Mouse (Mus musculus) neural tube, embryonic 12.5 days (tissue): ENCODE results near the gene Trex1. TPM values are rescaled to one million over a fixed set of nuclear protein-coding genes. Genes with fewer than 3 reads are reported as not detected.
A peak's percentile ranks its signal among the peaks of the same experiment; 100 is the strongest.

Source experiments
- ATAC-seq: fragments of 200-750 bp; cut with Nextera tagmentation; 2 replicates; pipeline ENCODE4 v1.8.0; 2017; ENCODE audit warnings: low read depth, mild to moderate bottlenecking, moderate TSS enrichment, moderate library complexity; ENCODE audit not compliant: low FRiP score
- H3K27ac ChIP-seq: fragments of 300-500 bp; sonication (generic); 2 replicates; pipeline ENCODE4 v1.5.1; 2016
- H3K27me3 ChIP-seq: fragments of 300-500 bp; sonication (generic); replicated peaks from 2 replicates; pipeline ENCODE4 v1.6.1; 2016; ENCODE audit warnings: mild to moderate bottlenecking
- H3K36me3 ChIP-seq: fragments of 300-500 bp; sonication (generic); 2 replicates; pipeline ENCODE4 v1.6.1; 2016; ENCODE audit warnings: mild to moderate bottlenecking
- H3K4me1 ChIP-seq: fragments of 300-500 bp; sonication (generic); 2 replicates; pipeline ENCODE4 v1.6.1; 2016
- H3K4me2 ChIP-seq: fragments of 300-500 bp; sonication (generic); replicated peaks from 2 replicates; pipeline ENCODE4 v1.6.1; 2016; ENCODE audit warnings: mild to moderate bottlenecking
- H3K4me3 ChIP-seq: fragments of 300-500 bp; sonication (generic); 2 replicates; pipeline ENCODE4 v1.5.1; 2016
- H3K9ac ChIP-seq: fragments of 300-500 bp; sonication (generic); 2 replicates; pipeline ENCODE4 v1.6.1; 2016; ENCODE audit warnings: mild to moderate bottlenecking
- H3K9me3 ChIP-seq: fragments of 300-500 bp; sonication (generic); 2 replicates; pipeline ENCODE4 v1.6.1; 2016; ENCODE audit warnings: mild to moderate bottlenecking
- WGBS: fragments of 180-500 bp; shearing (Covaris S2); methylation state at CpG from one replicate; pipeline ENCODE4 v1.1.7; 2016; 5-methylcytosine and 5-hydroxymethylcytosine counted together
- polyA plus RNA-seq: library from polyadenylated mRNA; unstranded; fragments of >200 nt; fragmentation: Nextera tagmentation; extraction: Ambion mirVana; gene quantifications from 2 replicates; pipeline ENCODE4 v1.2.1, GENCODE M21; 2016

The Trex1 gene
- polyA plus RNA-seq, 1 experiment from 2014 or later = 8.9 TPM

DNA sequence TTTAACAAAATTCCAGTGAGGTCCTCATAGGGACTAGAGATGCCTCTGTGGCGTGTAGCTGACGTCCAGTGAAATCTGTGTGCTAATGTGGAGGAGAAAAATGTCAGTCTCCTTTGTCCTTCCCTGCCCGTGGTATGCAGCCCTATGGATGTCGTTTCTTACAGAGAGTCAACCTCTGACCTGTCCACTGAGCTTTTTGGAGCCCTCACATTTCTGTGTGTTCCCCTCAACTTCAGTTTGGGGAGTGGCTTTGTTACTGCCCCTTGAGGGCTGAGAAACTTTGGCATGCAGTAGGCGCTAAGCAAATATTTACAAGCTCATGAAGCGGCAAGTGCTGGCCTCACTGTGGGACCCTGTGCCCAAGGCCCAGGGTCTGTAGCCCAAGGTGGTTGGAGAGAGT is 37.8 kb upstream of the Trex1 start:
- Histone ChIP-seq H3K27ac (peak overlapping the region; percentile 100; the same call in 1 of the 2 replicates), H3K9ac (peak overlapping the region; percentile 93), H3K36me3 (peaks cover 37% of the 10 kb centered on the region), H3K4me2 (peak overlapping the region; percentile 88), H3K27me3 (no peaks in the 10 kb centered on the region), H3K9me3 (no peaks in the 10 kb centered on the region), H3K4me1 (peaks cover 54% of the 10 kb centered on the region), H3K4me3 (peak overlapping the region; percentile 72)
- no peak for ATAC-seq
- WGBS = 16% methylated on average over 6 of the region's 6 CpGs

DNA sequence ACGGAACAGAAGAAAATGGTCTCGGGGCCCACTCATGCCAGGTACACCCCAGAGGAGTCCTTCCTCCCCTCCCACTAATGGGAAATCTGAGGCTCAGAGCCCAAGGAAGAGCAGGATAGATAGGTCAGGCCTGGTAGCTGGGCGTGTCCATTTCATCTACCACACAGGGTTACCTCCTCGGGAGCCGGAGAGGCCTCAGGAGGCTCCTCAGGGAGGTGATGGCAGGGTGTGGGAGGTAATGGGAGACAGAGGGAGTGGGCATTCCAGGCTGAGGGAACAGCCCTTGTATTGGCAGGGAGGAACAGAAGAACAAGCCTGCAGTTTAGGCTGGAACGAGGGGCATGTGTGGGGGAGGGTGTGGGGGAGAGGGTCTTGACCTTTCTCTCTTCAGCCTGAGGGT is 37.3 kb upstream of the Trex1 start:
- WGBS = 17% methylated on average over 6 of the region's 6 CpGs
- peaks cover 36% of the 10 kb centered on the region for H3K36me3 ChIP-seq
- ATAC-seq = no peak

DNA sequence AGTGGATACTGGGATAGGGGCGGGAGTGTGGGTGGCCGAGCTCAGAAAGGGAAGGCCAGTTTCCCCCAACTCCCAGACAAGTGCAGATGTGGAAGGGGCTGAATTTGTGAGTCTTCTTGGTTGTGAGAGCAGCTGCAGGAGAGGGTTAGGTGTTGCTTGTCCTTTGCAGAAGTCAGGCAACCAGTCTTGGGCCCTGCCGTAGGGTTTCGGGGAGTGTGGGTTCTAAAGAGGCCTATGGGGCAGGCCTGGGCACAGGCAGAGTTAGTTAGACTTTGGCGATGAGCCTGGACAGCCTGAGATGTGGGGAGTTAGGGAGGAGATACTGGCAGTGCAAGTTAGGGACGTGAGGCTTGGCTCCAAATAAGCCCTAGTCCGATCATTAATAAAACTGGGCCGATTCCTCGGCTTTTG is 36.7 kb upstream of the Trex1 start:
- H3K9me3 ChIP-seq = no peaks in the 10 kb centered on the region
- 11% methylated on average over 9 of the region's 9 CpGs for WGBS
- H3K9ac ChIP-seq = peak overlapping the region; percentile 93
- peak overlapping the region; percentile 88 for H3K4me2 ChIP-seq
- peaks cover 54% of the 10 kb centered on the region for H3K4me1 ChIP-seq
- peak overlapping the region; percentile 100 for H3K27ac ChIP-seq
- H3K36me3 ChIP-seq = peaks cover 36% of the 10 kb centered on the region
- peak overlapping the region; percentile 72 for H3K4me3 ChIP-seq
- ATAC-seq = 0 out of 2 replicates have a peak, but pooled peaks have one; percentile 4
- no peaks in the 10 kb centered on the region for H3K27me3 ChIP-seq

More for the DNA sequence above, 37.3 kb upstream of the Trex1 start:
- peak overlapping the region; percentile 100 for H3K27ac ChIP-seq
- H3K4me3 ChIP-seq = peak overlapping the region; percentile 72
- H3K4me1 ChIP-seq = peaks cover 54% of the 10 kb centered on the region
- H3K9ac ChIP-seq = peak overlapping the region; percentile 93
- no peaks in the 10 kb centered on the region for H3K27me3 ChIP-seq
- H3K4me2 ChIP-seq = peak overlapping the region; percentile 88
- no peaks in the 10 kb centered on the region for H3K9me3 ChIP-seq

DNA sequence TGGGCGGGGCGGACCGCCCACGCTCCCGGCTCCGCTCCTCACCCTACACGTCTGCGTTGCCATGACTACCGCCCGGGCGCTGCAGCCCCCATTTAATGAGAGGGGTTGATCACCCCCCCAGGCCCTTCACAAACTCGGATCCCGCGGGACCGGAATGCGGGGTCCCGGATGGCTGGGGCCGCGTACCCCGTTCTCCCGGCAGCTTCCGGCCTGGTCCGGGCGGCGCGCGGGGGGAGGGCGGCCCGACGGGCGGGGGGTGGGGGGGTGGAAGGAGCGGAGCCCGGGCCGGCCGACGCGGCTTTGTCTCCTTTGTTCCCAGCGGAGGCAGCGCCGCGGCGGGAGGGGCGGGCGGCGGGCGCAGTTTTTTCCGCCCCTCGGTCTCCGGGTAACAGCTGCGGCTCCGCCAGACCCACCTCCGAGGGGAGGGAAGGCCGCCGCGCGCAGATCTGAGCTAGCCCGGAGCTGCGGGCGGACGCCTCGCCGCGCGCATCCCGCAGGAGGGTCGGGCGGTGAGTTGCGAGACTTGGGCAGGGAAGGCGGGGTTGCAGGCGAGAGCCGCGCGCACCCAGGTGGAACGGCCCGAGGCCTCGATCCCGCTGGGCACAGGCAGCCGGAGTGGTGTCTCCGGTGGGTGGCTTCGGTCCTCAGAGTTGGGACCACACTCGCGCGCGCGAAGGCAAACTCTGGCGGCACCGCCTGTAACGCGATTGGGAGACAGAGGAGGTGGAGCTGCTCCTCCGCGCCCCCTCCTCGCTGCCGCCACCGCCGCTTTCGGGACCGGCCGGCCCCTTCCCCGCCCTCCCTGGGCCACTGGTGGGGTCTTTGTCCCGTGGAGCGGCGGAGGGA is 35.8 kb upstream of the Trex1 start, which contains the start of gene Plxnb1:
TSS of gene Plxnb1 (plus strand) at position 253 of the 846 bp plus-strand sequence.
- peak; percentile 71 for ATAC-seq
- H3K27ac ChIP-seq = peak within 1 kb of the TSS; percentile 100
- peak within 1 kb of the TSS; percentile 88 for H3K4me2 ChIP-seq
- H3K9ac ChIP-seq = peak within 1 kb of the TSS; percentile 93
- under 1% methylated on average over 93 of the region's 102 CpGs for WGBS
- H3K4me3 ChIP-seq = peak within 1 kb of the TSS; percentile 72
- peaks cover 53% of the 10 kb centered on the region for H3K4me1 ChIP-seq
- no peaks in the 10 kb centered on the region for H3K27me3 ChIP-seq
- peaks cover 34% of the 10 kb centered on the region for H3K36me3 ChIP-seq
- no peaks in the 10 kb centered on the region for H3K9me3 ChIP-seq

DNA sequence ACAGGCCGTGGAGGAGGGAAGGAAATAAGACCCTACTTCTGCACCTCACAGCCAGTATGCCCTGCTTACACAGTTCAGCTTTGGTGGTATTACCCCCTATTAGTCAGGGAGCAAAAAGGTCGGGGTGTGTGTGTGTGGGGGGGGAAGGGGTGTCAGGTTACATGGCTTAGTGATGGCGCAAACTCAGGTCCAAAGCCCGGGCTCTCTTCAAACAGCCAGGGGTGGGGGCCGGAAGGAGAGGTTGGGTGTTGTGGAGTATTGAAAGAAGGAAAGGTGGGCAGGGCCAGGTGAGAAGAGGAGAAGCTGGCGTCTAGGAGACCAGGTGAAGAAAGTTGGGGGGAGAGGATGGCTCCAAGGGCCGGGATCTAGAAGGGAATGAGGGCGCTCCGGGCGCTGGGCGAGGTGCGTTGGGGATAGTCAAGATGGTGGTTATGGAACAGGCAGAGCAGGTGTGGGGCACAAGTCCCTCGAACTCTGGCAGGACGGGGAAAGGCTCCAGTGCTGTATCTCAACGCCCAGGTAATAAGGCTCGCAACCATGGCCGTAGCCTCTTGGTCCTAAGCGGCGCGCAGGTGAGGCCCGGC is 35.1 kb upstream of the Trex1 start:
- Histone ChIP-seq H3K9ac (peak overlapping the region; percentile 93), H3K27ac (peak overlapping the region; percentile 100), H3K4me3 (peak overlapping the region; percentile 72), H3K36me3 (peaks cover 32% of the 10 kb centered on the region), H3K27me3 (no peaks in the 10 kb centered on the region), H3K9me3 (no peaks in the 10 kb centered on the region), H3K4me2 (peak overlapping the region; percentile 88), H3K4me1 (peaks cover 50% of the 10 kb centered on the region)
- ATAC-seq = peak; percentile 8; the same call in 1 of the 2 replicates
- under 1% methylated on average over 21 of the region's 21 CpGs for WGBS

DNA sequence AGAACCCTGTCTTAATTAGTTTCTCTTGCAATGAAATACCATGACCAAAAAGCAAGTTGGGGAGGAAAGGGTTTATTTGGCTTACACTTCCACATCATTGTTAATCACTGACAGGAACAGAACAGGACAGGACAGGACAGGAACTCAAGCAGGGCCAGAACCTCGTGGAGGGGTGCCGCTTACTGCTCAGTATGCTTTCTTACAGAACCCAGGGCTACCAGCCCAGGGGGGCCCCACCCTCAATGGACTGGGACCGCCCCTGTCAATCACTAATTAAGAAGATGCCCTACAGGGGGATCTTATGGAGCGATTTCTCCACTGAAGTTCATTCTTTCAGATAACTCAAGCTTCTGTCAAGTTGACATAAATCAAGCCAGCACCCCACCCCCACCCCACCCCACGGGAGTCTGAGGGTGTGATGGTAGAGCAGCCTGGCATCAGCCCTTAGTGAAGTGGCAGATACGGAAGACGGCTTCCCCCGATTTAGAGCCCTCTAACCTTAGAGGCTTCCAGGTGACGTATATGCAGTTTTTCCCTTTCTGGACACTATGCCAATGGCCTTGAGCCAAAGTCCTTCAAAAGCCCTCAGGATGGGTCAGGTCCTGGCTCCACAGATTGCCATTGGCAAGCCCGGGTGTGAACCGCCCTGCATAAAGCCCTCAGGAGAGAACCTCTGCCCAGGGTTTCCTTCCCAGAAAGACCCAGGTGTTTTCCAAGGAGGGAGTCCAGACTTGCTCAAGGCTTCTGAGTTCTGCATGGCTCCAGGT is 34.4 kb upstream of the Trex1 start:
- ATAC-seq = no peak
- Histone ChIP-seq H3K27me3 (no peaks in the 10 kb centered on the region), H3K27ac (0 out of 2 replicates have a peak overlapping the region, but pooled peaks have one; percentile 20), H3K9ac (peak overlapping the region; percentile 93; the same call in 1 of the 2 replicates), H3K4me2 (peak overlapping the region; percentile 88), H3K9me3 (no peaks in the 10 kb centered on the region), H3K4me3 (peak overlapping the region; percentile 72; the same call in 1 of the 2 replicates), H3K36me3 (peaks cover 33% of the 10 kb centered on the region), H3K4me1 (peaks cover 43% of the 10 kb centered on the region)
- WGBS = 19% methylated on average over 11 of the region's 11 CpGs

DNA sequence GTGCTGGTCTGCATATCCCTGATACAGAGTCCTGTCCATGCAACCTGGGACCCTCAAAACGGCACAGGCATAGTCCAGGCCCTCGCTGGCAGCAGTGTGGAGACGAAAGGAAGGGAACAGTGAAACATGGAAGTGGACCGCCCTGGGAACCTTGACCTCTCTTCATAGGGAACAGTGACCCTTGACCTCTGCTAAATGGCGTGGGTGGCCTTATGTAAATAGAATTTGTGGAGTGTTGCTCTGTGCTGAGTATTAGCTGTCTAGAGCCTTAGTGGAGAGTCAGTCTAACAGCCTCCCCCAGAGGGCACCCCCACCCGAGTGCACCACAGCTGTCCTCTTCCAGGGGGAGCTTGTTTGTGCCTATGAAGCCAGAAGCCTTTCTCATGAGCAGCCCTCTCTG is 33.3 kb upstream of the Trex1 start:
- H3K9ac ChIP-seq = no peak overlapping the region
- no peak overlapping the region for H3K4me2 ChIP-seq
- peaks cover 32% of the 10 kb centered on the region for H3K4me1 ChIP-seq
- H3K36me3 ChIP-seq = peaks cover 33% of the 10 kb centered on the region
- H3K4me3 ChIP-seq = no peak overlapping the region
- no peaks in the 10 kb centered on the region for H3K27me3 ChIP-seq
- no peak for ATAC-seq
- H3K27ac ChIP-seq = no peak overlapping the region
- H3K9me3 ChIP-seq = no peaks in the 10 kb centered on the region
- 47% methylated on average over 6 of the region's 6 CpGs for WGBS

DNA sequence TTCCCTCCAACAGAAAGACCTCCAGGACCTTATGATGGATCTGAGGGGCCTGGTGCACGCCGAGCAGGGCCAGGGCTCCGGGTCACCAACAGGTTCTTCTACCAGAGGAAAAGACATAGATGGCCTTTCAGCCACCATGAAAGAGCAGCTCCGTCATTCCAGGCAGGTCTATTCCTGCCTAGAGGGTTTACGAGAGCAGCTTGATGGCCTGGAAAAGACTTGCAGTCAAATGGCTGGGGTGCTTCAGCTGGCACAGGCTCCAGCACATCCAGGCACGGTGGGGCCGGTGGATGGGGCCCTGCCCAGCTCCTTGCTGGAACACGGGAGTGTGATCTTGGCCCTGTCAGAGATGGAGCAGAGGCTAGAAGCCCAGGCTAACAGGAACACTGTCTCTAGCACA is 32.3 kb upstream of the Trex1 start:
- WGBS = 93% methylated on average over 8 of the region's 8 CpGs

DNA sequence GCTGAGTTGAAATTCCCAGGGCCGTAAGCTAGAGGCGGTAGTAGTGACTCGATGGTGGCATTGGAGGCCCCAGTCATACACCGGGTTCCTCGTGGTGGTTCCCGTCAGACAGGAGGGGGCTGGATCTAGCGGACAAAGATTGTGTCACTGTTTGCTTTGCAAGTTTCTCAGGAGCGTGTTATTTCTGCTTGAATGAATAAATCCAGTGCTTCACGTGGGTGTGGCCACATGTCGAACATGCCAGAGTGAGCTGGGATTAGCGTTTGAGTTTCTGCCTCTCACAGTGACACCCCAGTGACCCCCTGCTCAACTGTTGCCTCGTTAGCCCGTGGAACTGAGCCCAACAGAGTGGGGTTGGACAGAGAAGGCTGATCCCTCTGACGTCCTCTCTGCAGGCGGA is 30.9 kb upstream of the Trex1 start:
- peaks cover 33% of the 10 kb centered on the region for H3K36me3 ChIP-seq
- H3K9ac ChIP-seq = no peak overlapping the region
- no peak overlapping the region for H3K27ac ChIP-seq
- H3K27me3 ChIP-seq = no peaks in the 10 kb centered on the region
- WGBS = 75% methylated on average over 15 of the region's 15 CpGs
- no peak overlapping the region for H3K4me3 ChIP-seq
- no peaks in the 10 kb centered on the region for H3K9me3 ChIP-seq
- no peak overlapping the region for H3K4me2 ChIP-seq
- no peak for ATAC-seq
- peaks cover 16% of the 10 kb centered on the region for H3K4me1 ChIP-seq

More for the DNA sequence above, 32.3 kb upstream of the Trex1 start:
- Histone ChIP-seq H3K27ac (no peak overlapping the region), H3K9me3 (no peaks in the 10 kb centered on the region), H3K4me2 (no peak overlapping the region), H3K9ac (no peak overlapping the region), H3K27me3 (no peaks in the 10 kb centered on the region), H3K4me3 (no peak overlapping the region), H3K4me1 (peaks cover 22% of the 10 kb centered on the region), H3K36me3 (peaks cover 33% of the 10 kb centered on the region)
- ATAC-seq = no peak

DNA sequence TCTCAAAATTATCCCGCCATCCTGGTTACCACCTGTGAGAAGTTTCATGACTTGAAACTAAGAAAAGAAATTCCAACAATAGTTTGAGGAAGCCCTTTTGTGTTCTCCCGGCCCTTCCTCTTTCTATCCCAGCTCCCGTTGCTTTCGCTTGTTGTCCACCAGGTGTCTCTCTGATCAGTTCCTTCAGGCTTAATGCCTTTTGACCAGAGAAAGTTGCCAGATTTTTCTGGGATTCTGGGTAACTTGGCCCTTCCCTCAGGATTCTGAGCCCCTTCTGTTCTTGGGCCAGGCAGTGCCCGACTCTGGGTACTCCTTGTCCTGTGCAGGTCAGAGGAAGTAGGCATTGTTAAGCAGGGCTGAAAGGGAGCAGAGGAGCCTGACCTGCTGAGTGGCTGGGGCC is 28.5 kb upstream of the Trex1 start:
- 19% methylated on average over 5 of the region's 5 CpGs for WGBS
- H3K27ac ChIP-seq = no peak overlapping the region
- no peak overlapping the region for H3K9ac ChIP-seq

DNA sequence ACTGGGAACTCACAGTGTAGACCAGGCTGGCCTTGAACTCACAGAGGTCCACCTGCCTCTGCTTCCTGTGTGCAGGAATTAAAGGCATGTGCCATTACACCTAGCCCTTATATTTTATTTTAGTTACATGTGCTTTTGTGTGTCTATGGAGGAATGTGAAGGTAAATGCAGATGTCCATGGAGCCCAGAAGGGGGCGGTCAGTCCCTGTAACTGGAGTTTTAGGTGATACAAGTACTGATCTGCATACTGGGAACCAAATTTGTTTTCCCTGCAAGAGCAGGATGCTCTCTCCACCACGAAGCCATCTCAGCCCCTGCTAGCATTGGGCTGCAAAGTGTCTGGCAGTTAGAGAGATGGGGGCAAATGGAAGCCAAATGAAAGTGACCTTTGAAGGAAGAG is 25.4 kb upstream of the Trex1 start:
- H3K27ac ChIP-seq = no peak overlapping the region
- peaks cover 17% of the 10 kb centered on the region for H3K36me3 ChIP-seq
- H3K4me1 ChIP-seq = peaks cover 26% of the 10 kb centered on the region
- no peak overlapping the region for H3K9ac ChIP-seq
- H3K27me3 ChIP-seq = no peaks in the 10 kb centered on the region
- no peak for ATAC-seq
- H3K4me3 ChIP-seq = no peak overlapping the region
- no peaks in the 10 kb centered on the region for H3K9me3 ChIP-seq
- 21% methylated on average over 2 of the region's 2 CpGs for WGBS
- H3K4me2 ChIP-seq = no peak overlapping the region

More for the DNA sequence above, 28.5 kb upstream of the Trex1 start:
- Histone ChIP-seq H3K9me3 (no peaks in the 10 kb centered on the region), H3K4me1 (peaks cover 6% of the 10 kb centered on the region), H3K4me3 (no peak overlapping the region), H3K4me2 (no peak overlapping the region), H3K27me3 (no peaks in the 10 kb centered on the region), H3K36me3 (peaks cover 33% of the 10 kb centered on the region)
- ATAC-seq = no peak
